12 mouse cellular contexts compared by ENCODE assay signal in genomic region chr6:71981450-71981849, GRCm38 (mm10).
DNase-seq lines count a peak whose midpoint lies in the region; ATAC-seq and TF ChIP-seq lines count a peak whose summit lies in the region.
"Had no signal": no experiment of that assay in that cellular context is flagged by ENCODE, and none has a peak within 500 bp of the region (broad histone marks: within the 10 kb centered on the region; RNA-seq: fewer than 3 reads in every experiment).

No protein-coding gene starts in this region.

- no peaks in the 10 kb centered on the region for H3K4me1 ChIP-seq in intestine, embryonic 16.5 days (ENCODE audit: control insufficient read depth, insufficient read depth, low read length)
- no peaks in the 10 kb centered on the region for H3K4me1 ChIP-seq in intestine, postnatal 0 days (replicated peaks; ENCODE audit: control insufficient read depth, insufficient read depth, low read length)
- H3K4me1 ChIP-seq: forebrain, embryonic 15.5 days; neural tube, embryonic 12.5 days had no signal

- 77% methylated on average over 4 of the region's 4 CpGs for WGBS in intestine, embryonic 16.5 days
- WGBS in intestine, postnatal 0 days, result 78% methylated on average over 4 of the region's 4 CpGs

- TF ChIP-seq CTCF in intestine, postnatal 0 days (IDR thresholded peaks at IDR 0.05; ENCODE audit: low read depth), result no peak

- H3K36me3 ChIP-seq in intestine, embryonic 16.5 days (ENCODE audit: control insufficient read depth, insufficient read depth, low read length), result peaks cover 2% of the 10 kb centered on the region; the same call in 1 of the 2 replicates
- peaks cover 34% of the 10 kb centered on the region; the same call in 1 of the 2 replicates for H3K36me3 ChIP-seq in intestine, postnatal 0 days (ENCODE audit: control insufficient read depth, insufficient read depth)

- DNase-seq in CD4-positive helper T cell, adult 2 months (ENCODE audit: low read depth, low spot score), result peak; percentile 64
- DNase-seq in monocyte, adult 2 months (ENCODE audit: low read depth in 1 of 2, low spot score in 2 of 2), result peak; percentile 33
- DNase-seq in kidney, adult 8-10 months, result no peak
- no peak for DNase-seq in gastrocnemius, postnatal 14 days
- DNase-seq in adrenal gland, postnatal 25 days, result no peak
- DNase-seq: lung, embryonic 14.5 days had no signal

- 0 out of 2 replicates have a peak, but pooled peaks have one; percentile 23 for ATAC-seq in intestine, embryonic 16.5 days
- ATAC-seq in intestine, postnatal 0 days, result no peak
- ATAC-seq in common myeloid progenitor, adult 5-6 weeks (replicated peaks; ENCODE audit: low read depth, poor library complexity, severe bottlenecking), result peak; percentile 84
- ATAC-seq: forebrain, embryonic 15.5 days had no signal

- H3K9me3 ChIP-seq in intestine, embryonic 16.5 days (ENCODE audit: control insufficient read depth, low read length), result no peaks in the 10 kb centered on the region
- no peaks in the 10 kb centered on the region for H3K9me3 ChIP-seq in intestine, postnatal 0 days (ENCODE audit: control insufficient read depth)
- H3K9me3 ChIP-seq: forebrain, embryonic 15.5 days; G1E; neural tube, embryonic 12.5 days had no signal

- no peak overlapping the region for H3K4me3 ChIP-seq in intestine, embryonic 16.5 days (ENCODE audit: low read length)
- H3K4me3 ChIP-seq in intestine, postnatal 0 days (ENCODE audit: low read depth, low read length), result no peak overlapping the region
- H3K4me3 ChIP-seq: forebrain, embryonic 15.5 days; neural tube, embryonic 12.5 days had no signal

- intact Hi-C loops in gastrocnemius, postnatal 14 days (cut with DNase I; ENCODE audit: low total_unique reads), result no loop called here

- no peak overlapping the region for H3K27ac ChIP-seq in intestine, embryonic 16.5 days (ENCODE audit: low read length)
- no peak overlapping the region for H3K27ac ChIP-seq in intestine, postnatal 0 days (ENCODE audit: low read depth, low read length)
- H3K27ac ChIP-seq: forebrain, embryonic 15.5 days; neural tube, embryonic 12.5 days had no signal

- no peak overlapping the region for H3K4me2 ChIP-seq in intestine, embryonic 16.5 days (ENCODE audit: low read depth, low read length)
- no peak overlapping the region for H3K4me2 ChIP-seq in intestine, postnatal 0 days (replicated peaks; ENCODE audit: low read depth)
- H3K4me2 ChIP-seq: forebrain, embryonic 15.5 days; lung, embryonic 14.5 days; neural tube, embryonic 12.5 days had no signal

- no peak overlapping the region for H3K9ac ChIP-seq in intestine, embryonic 16.5 days (ENCODE audit: low read depth, low read length)
- H3K9ac ChIP-seq in intestine, postnatal 0 days (ENCODE audit: low read depth, low read length), result no peak overlapping the region
- H3K9ac ChIP-seq: forebrain, embryonic 15.5 days; lung, embryonic 14.5 days; neural tube, embryonic 12.5 days had no signal

- no peaks in the 10 kb centered on the region for H3K27me3 ChIP-seq in intestine, embryonic 16.5 days (replicated peaks; ENCODE audit: control insufficient read depth, insufficient read depth, low read length)
- no peaks in the 10 kb centered on the region for H3K27me3 ChIP-seq in intestine, postnatal 0 days (replicated peaks; ENCODE audit: control insufficient read depth, insufficient read depth, low read length)
- H3K27me3 ChIP-seq: forebrain, embryonic 15.5 days; neural tube, embryonic 12.5 days had no signal

Comparison
In these comparisons a context has a peak if more than half of its experiments do, and no peak if none do; other contexts are left out.
1. DNase-seq: peak in CD4-positive helper T cell, adult 2 months (single experiment) and monocyte, adult 2 months (2 of 2); none in kidney, adult 8-10 months (0 of 2), gastrocnemius, postnatal 14 days (single experiment) and adrenal gland, postnatal 25 days (single experiment).